Mouse (Mus musculus) lung, embryonic 16.5 days (tissue): ENCODE data around the gene Syn3. TPM values are rescaled to one million over a fixed set of nuclear protein-coding genes. Genes with fewer than 3 reads are reported as not detected.
A peak's percentile ranks its signal among the peaks of the same experiment; 100 is the strongest.

Experiments used
- ATAC-seq: fragments of 200-750 bp; cut with Nextera tagmentation; 2 replicates; pipeline ENCODE4 v1.8.0; 2017; ENCODE audit warnings: low read depth, mild to moderate bottlenecking, moderate library complexity
- H3K27ac ChIP-seq: fragments of 300-500 bp; sonication (generic); 2 replicates; pipeline ENCODE4 v1.5.1; 2014; ENCODE audit warnings: mild to moderate bottlenecking, control low read depth, low read length
- H3K27me3 ChIP-seq: fragments of 300-500 bp; sonication (generic); 2 replicates; pipeline ENCODE4 v1.6.1; 2014; ENCODE audit warnings: low read depth, low read length, mixed read lengths; ENCODE audit not compliant: control insufficient read depth, insufficient read depth
- H3K36me3 ChIP-seq: fragments of 300-500 bp; sonication (generic); 2 replicates; pipeline ENCODE4 v1.6.1; 2014; ENCODE audit warnings: low read length; ENCODE audit not compliant: control insufficient read depth, insufficient read depth
- H3K4me1 ChIP-seq: fragments of 300-500 bp; sonication (generic); replicated peaks from 2 replicates; pipeline ENCODE4 v1.6.1; 2014; ENCODE audit warnings: low read length, mixed read lengths; ENCODE audit not compliant: control insufficient read depth, insufficient read depth
- H3K4me2 ChIP-seq: fragments of 300-500 bp; sonication (generic); 2 replicates; pipeline ENCODE4 v1.6.1; 2014; ENCODE audit warnings: low read depth, low read length, control low read depth
- H3K4me3 ChIP-seq: fragments of 300-500 bp; sonication (generic); 2 replicates; pipeline ENCODE4 v1.5.1; 2014; ENCODE audit warnings: mild to moderate bottlenecking, low read length, control low read depth
- H3K9ac ChIP-seq: fragments of 300-500 bp; sonication (generic); 2 replicates; pipeline ENCODE4 v1.6.1; 2014; ENCODE audit warnings: low read length, control low read depth
- H3K9me3 ChIP-seq: fragments of 300-500 bp; sonication (generic); 2 replicates; pipeline ENCODE4 v1.6.1; 2016; ENCODE audit warnings: low read length; ENCODE audit not compliant: control insufficient read depth
- WGBS: fragments of 180-500 bp; shearing (Covaris S2); extraction: QIAGEN DNeasy Blood & Tissue Kit; methylation state at CpG from one replicate; pipeline ENCODE4 v1.1.7; 2014; 5-methylcytosine and 5-hydroxymethylcytosine counted together
- polyA plus RNA-seq: library from polyadenylated mRNA; unstranded; fragments of >200 nt; fragmentation: Nextera tagmentation; extraction: Ambion mirVana; gene quantifications from 2 replicates; pipeline ENCODE4 v1.2.1, GENCODE M21; 2015

Gene Syn3
- polyA plus RNA-seq, 1 experiment from 2014 or later: 2.8 TPM

DNA sequence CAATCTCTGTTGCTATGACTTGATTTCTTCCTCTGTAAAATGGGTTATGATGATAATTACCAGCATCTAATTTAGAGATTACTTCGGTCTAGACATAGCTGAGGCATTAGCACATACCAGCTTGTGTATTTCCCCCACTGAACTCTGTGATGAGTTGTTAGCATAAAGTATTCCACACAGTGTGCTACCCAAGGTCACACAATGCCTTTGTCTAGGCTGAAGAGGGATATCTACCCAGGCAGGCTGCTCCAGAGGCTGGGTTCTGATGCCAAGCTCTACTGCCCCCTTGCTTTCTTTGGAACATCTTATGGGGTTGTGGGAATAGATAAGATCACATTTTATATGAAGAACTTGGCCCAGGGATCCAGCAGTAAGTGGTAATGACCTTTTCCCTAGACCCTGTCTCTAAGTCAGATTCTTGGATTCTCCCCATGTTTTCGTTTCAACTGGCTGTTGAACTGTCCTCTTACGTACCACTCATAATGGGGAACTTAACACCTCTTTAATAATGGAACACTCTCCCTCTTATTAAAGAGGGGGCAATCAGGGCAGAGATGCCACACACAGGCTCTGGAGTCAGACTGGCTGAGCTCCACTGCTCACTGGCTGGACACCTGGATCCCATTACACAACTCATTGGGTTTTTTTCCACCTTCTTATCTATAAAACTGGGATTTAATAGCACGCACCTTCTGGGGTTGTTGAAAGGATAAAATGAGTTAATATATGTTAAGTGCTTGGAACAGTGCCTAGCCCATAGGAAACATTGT, 100.9 kb downstream of the Syn3 start:
- no peaks in the 10 kb centered on the region for H3K4me1 ChIP-seq
- ATAC-seq: 0 out of 2 replicates have a peak, but pooled peaks have one; percentile 10

GRCm38 (mm10) chr10:86392399-86392798, 106.3 kb downstream of the Syn3 start:
- Histone ChIP-seq H3K27ac (no peak overlapping the region), H3K4me2 (no peak overlapping the region), H3K4me3 (no peak overlapping the region), H3K9ac (no peak overlapping the region), H3K27me3 (no peaks in the 10 kb centered on the region), H3K4me1 (peaks cover 13% of the 10 kb centered on the region), H3K36me3 (no peaks in the 10 kb centered on the region), H3K9me3 (no peaks in the 10 kb centered on the region)
- ATAC-seq: no peak
- WGBS: 75% methylated on average over 3 of the region's 3 CpGs

More for the DNA sequence above, 100.9 kb downstream of the Syn3 start:
- 45% methylated on average over 4 of the region's 4 CpGs for WGBS
- no peak overlapping the region for H3K4me3 ChIP-seq
- no peaks in the 10 kb centered on the region for H3K36me3 ChIP-seq
- no peaks in the 10 kb centered on the region for H3K27me3 ChIP-seq
- no peak overlapping the region for H3K9ac ChIP-seq
- no peaks in the 10 kb centered on the region for H3K9me3 ChIP-seq
- no peak overlapping the region for H3K4me2 ChIP-seq
- H3K27ac ChIP-seq: no peak overlapping the region

DNA sequence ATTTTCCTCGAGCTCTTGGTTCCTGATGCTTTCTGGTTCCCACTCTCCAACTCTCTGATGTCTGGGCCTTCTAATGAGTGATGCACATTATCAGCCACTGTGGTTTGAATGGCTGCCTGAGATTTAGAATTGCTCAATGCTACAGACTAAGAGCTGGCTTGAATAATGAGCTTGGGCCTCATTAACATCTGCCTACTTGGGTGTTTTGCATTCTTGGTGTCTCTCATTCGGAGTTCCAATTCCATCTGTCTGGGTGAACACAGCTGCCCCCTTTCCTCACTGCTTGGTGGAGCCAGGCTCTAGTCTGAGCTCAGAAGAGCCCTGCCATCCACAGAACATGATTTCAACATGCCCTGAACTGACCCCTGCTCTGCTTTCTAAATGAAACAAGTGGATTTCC, 108.8 kb downstream of the Syn3 start:
- WGBS: 35% methylated on average over 2 of the region's 2 CpGs

GRCm38 (mm10) chr10:86389357-86389756, 109.3 kb downstream of the Syn3 start:
- H3K9ac ChIP-seq: no peak overlapping the region
- no peak overlapping the region for H3K4me2 ChIP-seq
- WGBS: 75% methylated on average over 3 of the region's 3 CpGs
- H3K9me3 ChIP-seq: no peaks in the 10 kb centered on the region
- H3K4me1 ChIP-seq: peaks cover 23% of the 10 kb centered on the region
- ATAC-seq: no peak
- no peaks in the 10 kb centered on the region for H3K27me3 ChIP-seq
- no peak overlapping the region for H3K4me3 ChIP-seq
- no peaks in the 10 kb centered on the region for H3K36me3 ChIP-seq
- no peak overlapping the region for H3K27ac ChIP-seq

More for the DNA sequence above, 108.8 kb downstream of the Syn3 start:
- Histone ChIP-seq H3K9ac (no peak overlapping the region), H3K9me3 (no peaks in the 10 kb centered on the region), H3K4me3 (no peak overlapping the region), H3K4me1 (peaks cover 23% of the 10 kb centered on the region), H3K27me3 (no peaks in the 10 kb centered on the region), H3K4me2 (no peak overlapping the region), H3K36me3 (no peaks in the 10 kb centered on the region), H3K27ac (no peak overlapping the region)
- 0 out of 2 replicates have a peak, but pooled peaks have one; percentile 34 for ATAC-seq

GRCm38 (mm10) chr10:86388803-86389202, 109.9 kb downstream of the Syn3 start:
- no peaks in the 10 kb centered on the region for H3K36me3 ChIP-seq
- no peak overlapping the region for H3K27ac ChIP-seq
- ATAC-seq: no peak

GRCm38 (mm10) chr10:86387821-86388440, 110.8 kb downstream of the Syn3 start:
- H3K27me3 ChIP-seq: no peaks in the 10 kb centered on the region
- no peak; the same call in 1 of the 2 replicates for ATAC-seq
- no peaks in the 10 kb centered on the region for H3K9me3 ChIP-seq
- H3K4me3 ChIP-seq: no peak overlapping the region
- no peaks in the 10 kb centered on the region for H3K36me3 ChIP-seq
- peaks cover 23% of the 10 kb centered on the region for H3K4me1 ChIP-seq
- no peak overlapping the region for H3K27ac ChIP-seq
- WGBS: 36% methylated on average over 5 of the region's 5 CpGs
- no peak overlapping the region for H3K9ac ChIP-seq
- no peak overlapping the region for H3K4me2 ChIP-seq

More at GRCm38 (mm10) chr10:86388803-86389202, 109.9 kb downstream of the Syn3 start:
- Histone ChIP-seq H3K4me3 (no peak overlapping the region), H3K4me2 (no peak overlapping the region), H3K9me3 (no peaks in the 10 kb centered on the region), H3K27me3 (no peaks in the 10 kb centered on the region), H3K9ac (no peak overlapping the region), H3K4me1 (peaks cover 23% of the 10 kb centered on the region)
- WGBS: 85% methylated on average over 6 of the region's 6 CpGs

GRCm38 (mm10) chr10:86386232-86386631, 112.5 kb downstream of the Syn3 start:
- no peak for ATAC-seq
- H3K4me1 ChIP-seq: peaks cover 23% of the 10 kb centered on the region
- H3K9ac ChIP-seq: no peak overlapping the region
- WGBS: 75% methylated on average over 4 of the region's 4 CpGs
- H3K27ac ChIP-seq: no peak overlapping the region
- no peaks in the 10 kb centered on the region for H3K36me3 ChIP-seq
- H3K4me2 ChIP-seq: no peak overlapping the region
- H3K27me3 ChIP-seq: no peaks in the 10 kb centered on the region
- no peak overlapping the region for H3K4me3 ChIP-seq
- no peaks in the 10 kb centered on the region for H3K9me3 ChIP-seq

- H3K4me2 ChIP-seq: no peak overlapping the region
- no peaks in the 10 kb centered on the region for H3K27me3 ChIP-seq
- WGBS: 74% methylated on average over 4 of the region's 4 CpGs
- ATAC-seq: no peak
- no peak overlapping the region for H3K27ac ChIP-seq
- H3K36me3 ChIP-seq: no peaks in the 10 kb centered on the region
- H3K9me3 ChIP-seq: no peaks in the 10 kb centered on the region
- no peak overlapping the region for H3K9ac ChIP-seq
- peaks cover 23% of the 10 kb centered on the region for H3K4me1 ChIP-seq
- no peak overlapping the region for H3K4me3 ChIP-seq
These were observed 113.0 kb downstream of the Syn3 start for GRCm38 (mm10) chr10:86385656-86386055.

DNA sequence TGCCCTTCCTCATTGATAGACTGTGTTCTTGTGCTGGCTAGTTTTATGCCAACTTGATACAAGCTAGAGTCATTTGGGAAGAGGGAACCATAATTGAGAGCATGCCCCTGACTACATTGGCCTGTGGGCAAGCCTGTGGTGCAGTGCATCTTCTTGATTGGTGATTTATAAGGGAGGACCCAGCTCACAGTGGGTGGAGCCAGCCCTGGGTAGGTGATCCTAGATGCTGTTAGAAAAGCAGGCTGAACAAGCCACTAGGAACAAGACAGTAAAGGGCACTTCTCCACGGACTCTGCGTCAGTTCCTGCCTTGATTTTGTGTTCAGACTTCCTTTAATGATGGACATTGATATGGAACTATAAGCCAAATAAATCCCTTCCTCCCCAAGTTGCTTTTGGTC, 114.0 kb downstream of the Syn3 start:
- H3K9me3 ChIP-seq: no peaks in the 10 kb centered on the region
- no peaks in the 10 kb centered on the region for H3K27me3 ChIP-seq
- no peak for ATAC-seq
- H3K27ac ChIP-seq: no peak overlapping the region
- 91% methylated on average over 2 of the region's 2 CpGs for WGBS
- no peak overlapping the region for H3K9ac ChIP-seq
- H3K4me1 ChIP-seq: peaks cover 21% of the 10 kb centered on the region; the same call in 1 of the 2 replicates
- no peak overlapping the region for H3K4me3 ChIP-seq
- H3K36me3 ChIP-seq: no peaks in the 10 kb centered on the region
- H3K4me2 ChIP-seq: no peak overlapping the region
